Mouse (Mus musculus) ovary, adult 18-20 months (tissue): ENCODE data around the gene RPS10-NUDT3.

Experiments used
- DNase-seq: peaks from one replicate; pipeline ENCODE4 v3.0.0; 2022; ENCODE audit warnings: low spot score, mixed read lengths

The RPS10-NUDT3 gene

DNA sequence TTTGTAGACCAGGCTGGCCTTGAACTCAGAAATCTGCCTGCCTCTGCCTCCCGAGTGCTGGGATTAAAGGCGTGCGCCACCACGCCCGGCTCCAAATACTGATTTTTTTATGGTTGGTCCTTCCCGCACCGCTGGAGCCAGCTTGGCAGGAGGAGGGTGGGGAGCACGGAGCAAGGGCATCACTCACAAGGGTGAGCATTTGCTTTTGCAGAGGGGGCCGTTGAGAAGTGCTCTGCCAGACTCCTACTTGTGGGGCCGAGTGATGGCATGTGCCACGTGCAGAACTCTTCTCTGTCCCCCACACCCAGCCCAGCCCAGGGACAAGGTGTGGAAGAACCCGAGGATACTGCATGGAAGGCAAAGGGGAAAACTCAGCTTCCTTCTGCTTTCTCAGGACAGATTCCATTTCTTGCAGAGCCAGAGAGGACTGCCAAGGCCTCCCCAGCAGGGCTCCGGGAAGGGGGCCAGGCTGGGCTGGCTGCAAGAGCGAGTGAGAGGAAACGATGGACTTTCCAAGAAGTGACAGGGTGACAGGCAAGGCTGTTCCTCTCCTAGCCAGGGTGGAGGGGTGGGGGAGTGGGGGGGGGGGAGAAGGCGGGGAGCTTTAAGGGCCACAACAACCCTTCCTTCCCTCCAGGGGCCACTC is 60.4 kb downstream of the RPS10-NUDT3 start:
- DNase-seq = no peak

DNA sequence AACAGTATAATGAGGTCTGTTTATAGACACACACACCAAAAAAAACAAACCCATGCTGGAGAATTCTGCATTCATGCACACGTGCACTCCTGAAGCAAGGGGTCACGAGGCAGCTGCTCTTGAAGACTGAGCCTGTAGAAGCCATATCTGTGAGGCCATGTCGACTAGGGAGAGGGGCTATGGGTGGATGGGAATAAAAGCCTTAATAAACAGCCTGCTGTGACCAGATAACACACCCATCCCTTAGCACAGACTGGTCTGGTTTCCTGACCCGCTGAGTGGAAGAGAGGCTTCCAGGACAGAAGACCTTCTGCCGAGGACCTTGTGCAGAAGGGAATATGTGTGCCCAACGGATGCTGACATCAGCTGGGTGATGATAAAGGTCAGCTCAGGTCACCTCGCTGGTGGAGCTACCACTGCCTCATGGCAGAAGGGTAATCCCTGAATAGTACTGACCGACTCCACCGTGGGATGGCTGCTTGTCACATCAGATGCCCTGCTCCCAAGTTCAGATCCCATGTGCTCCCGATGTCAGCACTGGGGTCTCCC is 61.2 kb downstream of the RPS10-NUDT3 start:
- no peak for DNase-seq

DNA sequence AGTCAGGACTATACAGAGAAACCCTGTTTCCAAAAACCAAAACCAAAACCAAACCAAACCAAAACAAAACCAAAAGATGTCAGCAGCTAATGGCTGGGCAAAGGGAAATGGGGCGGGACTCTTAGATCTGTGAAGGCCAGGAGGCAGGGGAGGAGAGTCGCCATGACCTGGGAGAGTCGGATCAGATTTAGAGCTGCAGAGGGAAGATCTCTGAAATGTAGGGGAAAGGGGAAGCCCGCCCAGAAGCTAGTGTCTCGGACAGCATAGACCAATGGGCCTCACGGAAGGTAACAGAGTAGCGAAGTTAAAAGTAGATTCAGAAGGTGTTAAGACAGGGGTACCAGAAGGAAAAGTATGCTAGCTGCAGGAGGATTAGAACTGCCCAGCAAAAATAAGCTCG is 63.7 kb downstream of the RPS10-NUDT3 start:
- DNase-seq = peak; percentile 71

DNA sequence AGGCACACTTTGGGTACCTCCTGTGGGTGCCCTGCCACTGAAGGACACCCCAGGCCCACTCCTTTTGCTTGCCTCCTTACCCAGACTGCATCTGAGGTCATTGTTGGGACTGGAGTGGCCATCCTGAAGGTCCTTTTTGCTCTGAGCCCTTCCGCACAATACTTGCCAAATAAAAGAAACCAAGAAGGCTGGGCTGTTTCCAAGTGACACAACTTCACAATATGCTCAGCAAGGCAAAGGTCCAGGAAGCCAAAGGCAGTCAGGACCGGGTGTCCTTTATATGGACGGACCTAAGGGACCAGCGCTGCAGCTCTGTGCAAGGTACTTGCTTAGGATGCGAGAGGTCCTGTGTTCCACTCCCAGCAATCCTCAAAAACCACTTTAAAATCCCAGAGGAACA is 66.8 kb downstream of the RPS10-NUDT3 start:
- no peak for DNase-seq

DNA sequence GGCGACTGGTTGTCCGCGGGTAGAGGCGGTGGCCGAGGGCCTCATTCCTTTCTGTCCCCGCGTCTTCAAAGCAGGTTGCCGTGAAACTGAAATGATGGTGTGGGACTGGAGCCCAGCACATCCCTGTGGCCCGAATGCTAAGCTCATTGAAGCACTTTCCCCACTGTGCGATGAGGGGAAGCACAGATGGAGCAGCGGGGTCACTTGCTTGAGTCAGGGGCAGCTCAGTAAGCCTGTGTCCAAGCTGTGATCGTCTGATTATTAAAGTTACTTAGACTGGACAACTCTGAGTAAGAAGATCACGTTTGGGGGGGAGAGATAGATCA is 69.1 kb downstream of the RPS10-NUDT3 start:
- DNase-seq = no peak

DNA sequence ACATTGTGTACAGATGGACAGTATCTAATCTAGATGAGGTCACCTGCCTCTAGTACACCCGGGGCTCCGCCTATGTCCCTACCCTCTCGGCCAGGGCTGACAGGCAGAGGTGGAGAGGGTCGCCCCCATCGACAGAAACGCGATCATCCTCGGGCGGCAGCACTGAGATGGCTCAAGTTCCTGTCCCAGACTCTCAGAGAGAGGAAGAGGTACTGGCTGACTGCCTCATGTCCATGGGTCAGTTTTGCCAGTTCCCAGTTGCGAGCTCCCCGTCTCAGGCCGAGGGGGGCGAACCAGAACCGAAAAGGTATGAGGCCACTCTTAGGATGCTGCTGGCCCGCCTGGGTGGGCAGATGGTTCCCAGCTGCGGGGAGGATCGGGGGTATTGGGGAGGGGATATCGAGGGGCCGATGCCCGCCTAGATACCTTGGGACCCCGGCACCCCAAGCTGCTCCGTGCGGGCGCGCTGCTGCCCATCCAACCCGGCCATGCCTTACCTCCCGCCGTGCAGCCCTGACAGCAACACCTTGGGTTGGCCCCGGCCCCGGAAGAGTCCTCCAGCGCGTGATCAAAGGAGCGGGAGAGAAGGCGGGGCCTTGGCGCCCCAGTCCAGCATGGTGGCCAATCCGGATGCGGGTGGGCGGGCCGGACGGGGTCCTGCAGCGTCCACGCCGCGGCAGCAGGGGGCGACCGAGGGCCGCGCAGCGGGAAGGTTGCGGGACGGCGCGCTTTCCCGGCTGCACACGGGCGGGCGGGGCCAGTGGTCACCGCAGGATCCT is 69.7 kb downstream of the RPS10-NUDT3 start, which contains the start of gene AI413582:
Gene AI413582 (minus strand): TSS at position 594 of the 779 bp plus-strand sequence.
- peak; percentile 88 for DNase-seq

DNA sequence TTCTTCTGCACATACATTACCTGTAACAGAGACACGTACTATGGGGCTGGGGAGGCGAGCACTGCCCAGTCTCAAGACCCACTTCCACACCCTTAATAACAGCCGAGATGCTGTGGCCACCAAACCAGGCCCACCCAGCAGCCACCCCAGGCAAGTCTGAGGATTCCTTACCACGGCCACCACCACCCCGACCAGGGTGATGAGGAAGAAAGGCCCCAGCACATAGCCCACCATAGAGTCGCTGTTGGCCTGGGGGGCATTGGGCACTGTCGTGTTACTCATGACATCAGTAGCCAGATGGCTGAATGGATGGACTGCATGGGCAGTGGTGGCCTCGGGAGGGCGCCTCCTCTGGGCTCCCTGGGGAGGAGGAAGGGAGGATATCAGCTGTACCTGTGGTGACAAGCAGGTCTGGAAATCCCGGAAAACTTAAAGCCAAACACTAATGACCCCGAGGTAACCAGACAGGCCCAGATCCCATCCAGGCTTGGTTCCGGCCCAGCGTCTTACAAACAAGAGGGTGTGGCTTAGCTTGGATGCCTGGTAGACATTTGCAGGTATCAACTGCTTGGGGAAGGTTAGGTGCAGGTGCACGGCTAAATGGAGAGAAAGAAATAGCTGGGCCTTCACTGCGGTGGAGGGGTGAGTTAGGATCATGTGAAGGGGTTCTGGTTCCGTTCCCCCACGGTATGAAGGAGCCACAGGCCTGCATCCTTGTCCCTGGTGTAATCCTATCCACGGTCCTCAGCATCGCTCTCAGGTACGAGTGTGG is 70.4 kb downstream of the RPS10-NUDT3 start:
- no peak for DNase-seq

DNA sequence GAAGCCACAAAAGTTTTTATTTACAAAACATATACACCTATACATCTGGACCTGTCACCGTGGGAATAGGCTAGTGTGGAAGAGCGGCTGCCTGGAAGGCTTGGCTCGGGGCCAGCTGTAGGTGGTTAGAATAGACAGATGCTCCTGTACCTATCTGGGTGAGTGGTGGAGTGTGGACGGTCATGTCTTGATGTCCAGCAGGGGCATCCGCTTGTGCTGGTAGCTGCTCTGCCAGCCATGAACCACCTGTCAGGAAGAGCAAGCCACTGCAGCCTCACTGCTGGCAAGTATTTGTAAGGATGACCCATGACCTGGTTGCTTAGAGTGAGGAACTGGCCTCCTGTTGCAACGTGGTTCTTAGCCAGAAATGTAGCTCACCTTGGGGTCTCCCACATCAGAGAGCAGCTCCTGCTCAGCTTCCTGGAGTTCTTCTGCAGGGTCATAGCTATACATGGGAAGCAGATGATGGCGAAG is 71.2 kb downstream of the RPS10-NUDT3 start:
- no peak for DNase-seq

DNA sequence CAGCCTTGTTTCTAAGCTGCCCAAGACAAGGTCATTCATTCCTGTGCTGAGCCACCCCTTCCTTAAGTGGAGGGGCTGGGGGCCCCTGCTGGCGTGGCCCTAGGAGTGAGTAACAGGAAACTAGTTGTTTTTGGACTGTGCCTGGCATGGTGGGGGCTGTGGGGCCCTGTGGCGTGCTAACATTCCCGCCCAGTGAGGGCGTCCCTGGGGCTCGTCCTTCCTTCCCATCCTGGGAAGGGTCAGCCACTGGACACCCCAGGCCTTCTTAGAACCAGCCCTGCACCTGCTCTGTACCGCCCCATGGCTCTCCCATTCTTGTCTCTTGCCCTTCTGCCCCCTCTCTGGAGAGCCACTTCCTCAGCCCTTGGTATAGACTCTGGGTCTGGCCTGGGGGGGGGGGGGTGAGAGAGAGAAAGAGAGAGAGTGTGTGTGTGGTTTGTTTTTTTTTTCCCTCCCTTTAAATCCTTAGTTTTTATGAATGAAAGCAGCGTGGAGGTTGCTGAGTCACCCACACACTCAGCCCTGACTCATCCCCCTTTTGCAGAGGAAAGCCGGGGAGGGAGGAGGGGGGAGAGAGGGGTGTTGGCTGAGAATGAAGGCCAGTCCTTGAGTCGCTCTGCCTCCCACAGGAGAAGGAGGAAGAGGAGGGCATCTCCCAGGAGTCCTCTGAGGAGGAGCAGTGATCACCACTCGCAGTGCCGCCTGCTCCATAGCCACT is 73.1 kb downstream of the RPS10-NUDT3 start:
- DNase-seq = peak; percentile 86

DNA sequence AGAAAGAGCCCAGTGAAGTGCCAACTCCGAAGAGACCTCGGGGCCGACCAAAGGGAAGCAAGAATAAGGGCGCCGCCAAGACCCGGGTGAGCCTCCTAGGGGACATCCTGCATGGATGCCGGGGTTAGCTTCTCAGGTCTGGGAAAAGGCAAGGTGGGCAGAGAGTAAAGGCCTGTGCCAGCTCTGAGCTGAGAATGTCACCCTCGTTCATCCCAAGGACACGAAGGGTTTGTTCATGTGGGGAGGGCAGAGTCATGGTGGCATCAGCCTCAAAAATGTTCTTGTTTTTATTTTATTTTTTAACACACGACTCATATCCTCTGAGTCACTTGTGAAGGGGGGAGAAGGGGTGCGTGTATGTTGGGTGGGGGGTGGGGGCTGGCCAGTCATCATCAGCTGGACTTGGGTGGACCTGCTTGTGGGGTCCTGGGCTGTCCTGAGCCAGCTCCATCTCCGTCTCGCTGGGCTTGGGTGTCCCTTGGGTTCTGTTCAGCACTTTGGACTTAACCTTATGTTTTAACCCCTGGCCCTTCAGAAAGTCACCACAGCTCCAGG is 74.0 kb downstream of the RPS10-NUDT3 start:
- DNase-seq = no peak

DNA sequence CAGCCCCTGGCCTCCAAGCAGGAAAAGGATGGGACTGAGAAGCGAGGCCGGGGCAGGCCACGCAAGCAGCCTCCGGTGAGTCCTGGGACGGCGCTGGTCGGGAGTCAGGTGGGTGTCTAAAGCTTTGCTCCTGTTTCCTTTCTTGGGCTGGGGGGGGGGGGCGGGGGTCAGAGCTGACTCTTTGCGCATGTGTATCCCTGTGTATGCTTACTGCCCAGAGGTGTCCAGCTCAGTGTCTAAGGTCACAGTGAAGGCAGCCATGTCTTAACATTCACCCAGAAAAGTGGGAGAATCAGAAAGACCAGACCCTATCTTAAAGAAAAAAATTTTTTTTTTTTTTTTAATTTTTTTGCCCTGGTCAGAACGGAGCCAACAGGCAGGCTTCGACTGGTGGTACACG is 75.4 kb downstream of the RPS10-NUDT3 start:
- DNase-seq = no peak

DNA sequence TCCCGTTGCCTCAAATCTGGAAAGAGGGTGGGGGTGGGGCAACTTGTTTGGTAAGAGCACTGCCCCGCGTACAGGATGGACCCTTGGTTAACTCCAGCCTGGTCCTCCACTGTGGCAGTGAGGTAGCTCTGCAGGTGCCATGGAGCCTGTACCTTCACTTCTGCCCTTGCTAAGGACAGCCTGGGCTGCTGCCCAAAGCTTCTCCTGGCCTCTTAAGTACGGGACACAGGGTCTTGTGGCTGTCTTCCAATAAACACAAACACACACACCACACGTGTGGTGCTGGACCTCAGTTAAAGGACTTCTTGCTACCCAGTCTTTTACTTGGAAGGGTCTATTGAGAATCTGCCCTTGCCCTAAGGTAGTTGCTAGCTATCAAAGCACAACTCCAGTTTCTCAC is 76.2 kb downstream of the RPS10-NUDT3 start:
- DNase-seq = no peak

DNA sequence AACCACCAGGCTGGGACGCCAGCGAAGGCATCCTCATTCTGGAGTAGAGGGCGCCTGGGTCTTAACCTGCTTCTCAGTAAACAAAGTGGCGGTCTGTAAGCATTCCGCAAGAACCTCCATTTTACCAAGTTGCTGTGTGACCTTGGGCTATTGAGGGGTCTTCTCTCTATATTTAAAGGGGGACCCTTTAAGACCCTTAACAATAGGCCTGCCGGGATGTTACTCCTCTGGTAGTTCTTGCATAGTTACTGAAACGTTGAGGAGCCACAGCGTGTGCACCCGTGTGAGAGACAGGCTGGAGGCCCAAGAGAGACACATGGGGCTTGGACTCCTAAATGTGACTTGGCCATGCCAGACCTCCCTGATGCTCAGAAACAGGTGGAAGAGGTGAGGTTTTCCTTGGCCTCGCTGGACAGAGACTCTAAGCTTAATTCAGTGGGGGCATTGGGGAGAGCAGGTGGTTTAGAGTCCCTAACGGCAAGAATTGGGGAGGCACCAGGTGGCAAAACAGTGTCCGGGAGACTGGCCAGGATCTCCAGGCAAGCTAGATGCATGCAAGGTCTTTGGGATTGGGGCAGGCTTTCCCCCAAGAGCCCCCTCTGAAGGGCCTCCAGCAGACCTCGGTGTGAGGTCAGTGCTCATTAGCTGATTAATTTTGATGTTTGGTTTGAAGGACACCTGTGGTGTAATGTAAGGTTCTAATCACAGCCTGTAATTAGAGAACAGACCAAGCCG is 76.9 kb downstream of the RPS10-NUDT3 start:
- no peak for DNase-seq

DNA sequence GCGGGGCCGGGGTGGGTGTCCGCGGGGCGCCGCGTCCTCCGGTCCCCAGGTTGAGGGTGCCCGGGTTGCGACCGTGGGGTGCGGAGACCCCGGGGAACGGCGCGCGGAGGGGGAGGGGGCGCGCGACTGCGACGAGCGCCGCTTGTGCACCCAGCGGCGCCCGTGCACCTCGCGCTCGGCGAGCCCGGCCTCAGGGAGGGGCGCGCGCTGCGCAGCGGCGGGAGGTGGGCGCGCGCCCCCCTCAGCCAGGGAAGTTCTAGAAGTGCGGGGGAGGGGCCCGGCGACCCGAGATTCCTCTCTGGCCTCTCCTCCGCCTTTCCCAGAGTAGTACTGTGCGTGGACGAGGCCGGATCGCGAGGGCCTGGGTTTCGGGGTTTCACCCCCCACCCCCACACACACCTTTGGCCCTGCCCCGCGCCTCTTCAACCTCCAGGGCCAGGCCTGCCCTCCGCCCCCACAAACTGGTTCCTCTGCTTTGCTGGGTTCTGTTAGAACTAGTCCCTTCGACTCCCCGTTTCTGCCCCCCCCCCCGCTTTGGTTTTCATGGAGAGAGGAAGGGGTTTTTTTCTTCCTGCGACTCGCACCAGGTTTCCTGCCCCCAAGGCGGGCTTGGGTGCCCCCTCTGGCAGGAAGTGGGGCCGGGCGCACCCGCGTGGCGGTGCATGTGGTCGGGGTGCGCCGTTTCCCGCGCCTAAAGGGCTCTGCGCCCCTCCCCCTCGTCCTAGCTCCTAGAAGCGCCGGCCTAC is 77.7 kb downstream of the RPS10-NUDT3 start:
- no peak for DNase-seq

DNA sequence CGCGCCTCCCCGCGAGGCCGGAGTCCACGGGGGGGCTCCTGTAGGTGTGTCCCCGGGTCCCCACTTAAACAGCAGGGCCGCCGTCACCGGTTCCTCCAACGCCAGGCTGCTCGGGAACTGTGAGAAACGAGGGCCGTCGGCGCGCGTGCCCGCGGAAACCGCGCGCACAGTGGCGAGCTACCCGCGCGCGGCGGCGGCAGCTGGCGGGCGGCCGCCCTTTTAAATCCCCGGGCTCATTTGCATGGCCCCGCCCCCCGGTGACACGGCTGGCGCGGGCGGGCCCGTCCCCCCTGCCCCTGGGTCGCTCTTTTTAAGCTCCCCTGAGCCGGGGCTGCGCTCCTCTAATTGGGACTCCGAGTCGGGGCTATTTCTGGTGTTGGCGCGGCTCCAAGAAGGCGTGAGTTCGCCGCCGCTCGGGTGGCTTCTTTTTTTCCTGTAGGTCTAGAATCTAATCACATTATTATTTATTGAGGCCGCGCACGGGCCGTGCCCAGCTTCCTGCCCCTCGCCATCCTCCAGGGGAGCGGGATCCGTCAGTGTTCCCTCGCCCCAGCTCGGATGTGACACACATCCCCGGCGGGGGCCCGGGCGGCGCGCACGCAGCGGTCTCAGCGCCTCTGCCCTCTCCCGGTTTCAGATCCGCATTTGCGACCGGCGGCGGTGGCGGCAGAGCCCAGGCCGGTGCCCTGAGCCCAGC is 78.6 kb downstream of the RPS10-NUDT3 start, which contains the start of gene Hmga1:
Gene Hmga1 (plus strand): TSS at position 183 of the 697 bp plus-strand sequence.
- peak; percentile 62 for DNase-seq

DNA sequence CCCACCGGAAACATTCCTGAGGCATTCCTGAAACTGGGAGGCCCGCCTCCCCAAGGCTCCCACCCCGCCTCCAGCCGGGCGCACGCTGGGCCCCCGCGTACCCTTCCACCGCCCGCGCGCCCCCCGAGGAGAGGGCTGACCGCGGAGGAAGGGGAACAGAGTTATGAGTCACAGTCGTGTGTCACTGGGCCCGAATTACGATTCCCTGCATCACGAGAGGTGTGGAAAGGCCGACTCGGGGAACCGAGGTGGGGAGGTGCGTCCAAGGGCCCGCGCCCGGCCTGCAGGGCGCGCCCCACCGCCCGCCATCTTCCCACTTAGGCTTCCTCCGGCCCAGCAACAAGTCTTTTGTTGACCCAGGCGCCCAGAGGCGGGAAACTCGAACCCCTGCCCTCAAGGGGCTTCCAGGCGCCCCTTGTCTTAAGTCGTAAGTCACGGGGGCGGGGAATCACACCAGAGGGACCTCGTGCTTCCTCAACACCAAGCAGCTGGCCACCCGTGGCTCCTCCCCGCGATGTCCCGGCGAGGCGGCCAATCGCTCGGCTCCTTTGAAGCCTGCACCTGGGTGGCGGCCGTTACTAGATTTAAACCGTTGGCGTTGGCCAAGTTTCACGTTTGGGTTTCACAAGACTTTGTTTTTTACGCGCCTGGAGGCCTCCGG is 79.4 kb downstream of the RPS10-NUDT3 start:
- DNase-seq = no peak

DNA sequence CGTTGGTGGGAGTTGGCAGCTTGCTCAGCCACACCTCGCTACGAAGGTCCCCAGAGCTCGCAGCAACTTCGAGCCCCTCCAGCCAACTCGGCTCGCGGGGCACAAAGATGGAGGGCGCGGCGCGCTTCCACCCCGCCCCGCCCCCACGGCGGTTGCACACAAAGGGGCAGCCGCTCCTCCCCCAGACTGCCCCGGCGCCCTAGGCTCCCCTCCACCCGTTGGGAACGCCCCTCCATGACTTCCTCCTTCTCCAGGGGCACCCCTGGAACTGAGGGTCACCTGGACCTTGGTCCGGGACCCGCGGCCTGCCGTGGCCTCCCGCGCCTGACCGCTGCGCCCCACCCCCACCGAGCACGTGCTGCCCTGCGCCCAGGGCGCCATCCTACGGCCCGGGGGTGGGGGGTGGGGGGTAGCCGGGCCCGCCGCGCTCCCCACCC is 79.9 kb downstream of the RPS10-NUDT3 start:
- no peak for DNase-seq

DNA sequence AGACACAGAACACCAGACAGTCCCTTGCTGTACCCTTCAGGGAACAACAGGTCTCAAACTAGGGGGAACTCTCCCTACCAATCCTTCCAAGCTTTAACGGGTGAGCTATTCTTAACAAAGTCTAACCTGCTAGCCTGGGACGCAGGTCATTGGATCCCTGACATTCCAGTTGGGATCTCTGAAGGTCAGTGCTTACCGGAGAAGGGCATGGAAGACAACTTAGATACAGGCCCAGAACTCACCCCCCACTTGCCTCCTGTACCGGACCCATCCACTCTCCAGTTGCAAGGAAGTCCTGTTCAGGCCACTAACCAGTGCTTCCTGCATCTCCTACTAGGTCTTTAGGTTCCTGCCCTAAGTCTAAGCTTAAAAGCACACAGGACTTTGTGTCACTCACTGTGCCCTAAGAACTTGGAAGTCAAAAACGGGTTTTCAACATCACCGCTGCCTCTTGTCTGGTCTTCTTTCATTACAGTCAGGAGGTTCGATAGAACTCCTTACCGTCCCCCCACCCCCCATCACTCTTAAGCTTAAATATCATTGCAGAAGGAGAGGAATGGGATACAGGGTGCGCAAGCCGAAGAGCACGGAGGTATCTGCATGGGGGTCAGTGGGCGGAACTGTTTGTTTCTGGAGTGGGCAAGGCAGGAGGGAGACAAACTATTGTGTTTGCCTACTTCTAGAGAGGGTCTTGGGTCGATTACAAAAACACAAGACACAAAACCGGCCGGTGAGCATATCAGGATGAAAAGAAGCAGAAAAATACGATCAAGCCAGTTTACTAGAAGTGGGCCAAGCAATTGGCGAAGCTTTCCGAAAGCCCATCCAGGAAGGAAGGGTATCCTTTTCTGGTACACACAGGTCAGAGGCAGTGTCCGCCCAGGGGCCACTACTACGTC is 80.7 kb downstream of the RPS10-NUDT3 start:
- DNase-seq = no peak
